8 mouse cellular contexts compared by ENCODE assay signal in genomic region chr19:28963113-28963512, GRCm38 (mm10). TPM values are rescaled to one million over a fixed set of nuclear protein-coding genes. Genes with fewer than 3 reads are reported as not detected.
DNase-seq lines count a peak whose midpoint lies in the region; ATAC-seq and TF ChIP-seq lines count a peak whose summit lies in the region.

No protein-coding gene starts in this region.

- H3K9ac ChIP-seq in CH12.LX (ENCODE audit: insufficient read depth, low read depth), result no peak overlapping the region
- no peak overlapping the region; the same call in 1 of the 2 replicates for H3K9ac ChIP-seq in forebrain, embryonic 16.5 days (replicated peaks; ENCODE audit: low read depth, low read length)
- no peak overlapping the region for H3K9ac ChIP-seq in liver, embryonic 15.5 days

- peak overlapping the region; percentile 81 for H3K4me2 ChIP-seq in CH12.LX (ENCODE audit: insufficient read depth, low read depth, poor library complexity, severe bottlenecking)
- peak overlapping the region; percentile 88 for H3K4me2 ChIP-seq in forebrain, embryonic 16.5 days (ENCODE audit: low read length)
- H3K4me2 ChIP-seq in liver, embryonic 15.5 days, result peak overlapping the region; percentile 91

- H3K27ac ChIP-seq in gastrocnemius, adult 2 months, result peak overlapping the region; percentile 85
- H3K27ac ChIP-seq in CH12.LX (ENCODE audit: insufficient read depth, low read depth), result no peak overlapping the region
- peak overlapping the region; percentile 89 for H3K27ac ChIP-seq in forebrain, embryonic 16.5 days (ENCODE audit: low read length)
- no peak overlapping the region for H3K27ac ChIP-seq in liver, embryonic 15.5 days (replicated peaks)

- in situ Hi-C loops in CH12.LX (cut with MboI; ENCODE audit: low pct_ligation_motif_present, low pct_unique_long_range_greater_than_20kb, low sequenced_read_pairs), result no loop called here

- no peak for TF ChIP-seq CTCF in gastrocnemius, adult 2 months (IDR thresholded peaks at IDR 0.05)
- no peak for TF ChIP-seq CTCF in CH12.LX (conservative IDR thresholded peaks at IDR 0.05 in 1 of 2, IDR thresholded peaks at IDR 0.05 in 1 of 2; ENCODE audit: low read depth in 2 of 2, low read length in 2 of 2)

- no peaks in the 10 kb centered on the region for H3K9me3 ChIP-seq in CH12.LX (replicated peaks; ENCODE audit: low read length)
- H3K9me3 ChIP-seq in forebrain, embryonic 16.5 days (ENCODE audit: control insufficient read depth, low read length), result no peaks in the 10 kb centered on the region
- no peaks in the 10 kb centered on the region for H3K9me3 ChIP-seq in liver, embryonic 15.5 days (replicated peaks)

- H3K79me2 ChIP-seq in CH12.LX (replicated peaks; ENCODE audit: control insufficient read depth, extremely low read depth, insufficient read depth, poor library complexity, severe bottlenecking), result no peaks in the 10 kb centered on the region

- no peak for DNase-seq in gastrocnemius, adult 2 months
- DNase-seq in gastrocnemius, adult 18-20 months (ENCODE audit: low spot score), result no peak
- no peak for DNase-seq in CH12.LX (ENCODE audit: extremely low read depth)
- no peak for DNase-seq in Muller cell, postnatal 12 days (ENCODE audit: inconsistent ontology term)
- no peak for DNase-seq in urinary bladder, postnatal 25 days (ENCODE audit: low spot score)
- no peak for DNase-seq in spleen, postnatal 14 days (ENCODE audit: low spot score in 2 of 2)

- peaks cover 0 to 9% of the 10 kb centered on the region in 2 experiments for H3K36me3 ChIP-seq in CH12.LX (replicated peaks in 1 of 2; ENCODE audit: control insufficient read depth in 1 of 2, insufficient read depth in 1 of 2, low read length in 1 of 2)
- no peaks in the 10 kb centered on the region for H3K36me3 ChIP-seq in forebrain, embryonic 16.5 days (ENCODE audit: control insufficient read depth, insufficient read depth)
- H3K36me3 ChIP-seq in liver, embryonic 15.5 days (replicated peaks), result no peaks in the 10 kb centered on the region

- intact Hi-C loops in gastrocnemius, adult 2 months (cut with DNase I), result loop anchor here (1.0 kb wide), 1 partner anchor 392 kb away; no protein-coding TSS in a partner anchor

- no peak for TF ChIP-seq EP300 in CH12.LX (IDR thresholded peaks at IDR 0.05; ENCODE audit: low read length)

- TF ChIP-seq RAD21 in CH12.LX (IDR thresholded peaks at IDR 0.05; ENCODE audit: low read depth, low read length), result no peak

- H3K4me3 ChIP-seq in gastrocnemius, adult 2 months, result peak overlapping the region; percentile 93
- H3K4me3 ChIP-seq in CH12.LX (replicated peaks in 1 of 3; ENCODE audit: low read depth in 2 of 3, low read length in 2 of 3, poor library complexity in 1 of 3), result peak overlapping the region in 1 of 3 experiments; percentile 88
- H3K4me3 ChIP-seq in forebrain, embryonic 16.5 days (replicated peaks; ENCODE audit: low read length), result peak overlapping the region; percentile 94
- H3K4me3 ChIP-seq in liver, embryonic 15.5 days (replicated peaks), result no peak overlapping the region

- no peak for ATAC-seq in forebrain, embryonic 16.5 days
- ATAC-seq in liver, embryonic 15.5 days (ENCODE audit: insufficient read depth), result no peak

- 21% methylated on average over 3 of the region's 3 CpGs for WGBS in forebrain, embryonic 16.5 days
- WGBS in liver, embryonic 15.5 days (ENCODE audit: insufficient replicate concordance), result 50% methylated on average over 3 of the region's 3 CpGs

- no peak for TF ChIP-seq POLR2A in CH12.LX (IDR thresholded peaks at IDR 0.05; ENCODE audit: low read depth, low read length)

- peaks cover 4 to 17% of the 10 kb centered on the region in 2 experiments; a peak in 3 of 4 replicates for H3K4me1 ChIP-seq in CH12.LX (ENCODE audit: control insufficient read depth in 1 of 2, insufficient read depth in 2 of 2)
- peaks cover 23% of the 10 kb centered on the region for H3K4me1 ChIP-seq in forebrain, embryonic 16.5 days (replicated peaks; ENCODE audit: control insufficient read depth, insufficient read depth, low read length)
- peaks cover 9% of the 10 kb centered on the region for H3K4me1 ChIP-seq in liver, embryonic 15.5 days (replicated peaks)

- dilution Hi-C loops in CH12.LX (cut with MboI; ENCODE audit: extremely low pct_ligation_motif_present, extremely low pct_unique_long_range_greater_than_20kb, low sequenced_read_pairs), result no loop called here

- H3K27me3 ChIP-seq in CH12.LX (replicated peaks), result no peaks in the 10 kb centered on the region
- no peaks in the 10 kb centered on the region for H3K27me3 ChIP-seq in forebrain, embryonic 16.5 days (replicated peaks; ENCODE audit: control insufficient read depth, insufficient read depth, low read length)
- H3K27me3 ChIP-seq in liver, embryonic 15.5 days, result peaks cover 31% of the 10 kb centered on the region

TF ChIP-seq in CH12.LX, 34 proteins besides CTCF, POLR2A, EP300 and RAD21:
- no peak for TF ChIP-seq TBP (conservative IDR thresholded peaks at IDR 0.05; ENCODE audit: low read depth, low read length)
- 0 out of 2 replicates have a peak, but pooled peaks have one; percentile 5 for TF ChIP-seq MAZ (IDR thresholded peaks at IDR 0.05; ENCODE audit: low read depth, low read length)

RNA-seq across cellular contexts. Expression of gene Plpp6, which starts 0.6 kb away (rescaled TPM):
- 1 to 10 TPM; 1.8 to 1.9 TPM for total RNA-seq in gastrocnemius, adult 2 months (2021)
- total RNA-seq in gastrocnemius, adult 18-20 months (2021), result 1 to 10 TPM; 1.5 to 1.8 TPM
- total RNA-seq in CH12.LX (2012; rRNA removed) (4.3 and 5.3 TPM in 2 replicates), CH12.LX (2014; rRNA removed) (4.3 and 6.6 TPM in 2 replicates)
- polyA plus RNA-seq in CH12.LX (2012; ENCODE audit: insufficient read length, low read depth), result 5.2 and 5.6 TPM in 2 replicates
- 8.6 and 8.9 TPM in 2 replicates for polyA plus RNA-seq in forebrain, embryonic 16.5 days (2015; fragmentation: Nextera tagmentation; extraction: Ambion mirVana)
- polyA plus RNA-seq in liver, embryonic 15.5 days (2015; fragmentation: Nextera tagmentation; extraction: Ambion mirVana), result 2.0 and 2.3 TPM in 2 replicates

RNA-seq across cellular contexts. Expression of gene 4430402I18Rik, which starts 4.5 kb away (rescaled TPM):
- total RNA-seq in gastrocnemius, adult 2 months (2021), result 1 to 10 TPM; 2.1 to 2.6 TPM
- total RNA-seq in gastrocnemius, adult 18-20 months (2021), result 1 to 10 TPM; 1.1 to 2.9 TPM
- total RNA-seq in CH12.LX (2012; rRNA removed) (0.04 and 0.51 TPM in 2 replicates), CH12.LX (2014; rRNA removed) (0.15 and 1.2 TPM in 2 replicates)
- polyA plus RNA-seq in CH12.LX (2012; ENCODE audit: insufficient read length, low read depth), result 0.14 and 0.26 TPM in 2 replicates
- polyA plus RNA-seq in forebrain, embryonic 16.5 days (2015; fragmentation: Nextera tagmentation; extraction: Ambion mirVana), result 2.5 and 3.4 TPM in 2 replicates
- polyA plus RNA-seq in liver, embryonic 15.5 days (2015; fragmentation: Nextera tagmentation; extraction: Ambion mirVana), result 2.2 and 2.5 TPM in 2 replicates

RNA-seq across cellular contexts. Expression of gene Cdc37l1, which starts 27.0 kb away (rescaled TPM):
- 10 to 100 TPM; 44.8 to 55.5 TPM for total RNA-seq in gastrocnemius, adult 2 months (2021)
- total RNA-seq in gastrocnemius, adult 18-20 months (2021), result 10 to 100 TPM; 42.2 to 43.5 TPM
- total RNA-seq in CH12.LX (2012; rRNA removed) (14.0 and 15.6 TPM in 2 replicates), CH12.LX (2014; rRNA removed) (22.9 and 28.1 TPM in 2 replicates)
- polyA plus RNA-seq in CH12.LX (2012; ENCODE audit: insufficient read length, low read depth), result 26.5 and 26.8 TPM in 2 replicates
- polyA plus RNA-seq in forebrain, embryonic 16.5 days (2015; fragmentation: Nextera tagmentation; extraction: Ambion mirVana), result 56.6 and 57.6 TPM in 2 replicates
- polyA plus RNA-seq in liver, embryonic 15.5 days (2015; fragmentation: Nextera tagmentation; extraction: Ambion mirVana), result 9.3 TPM in 2 replicates

Comparison
In these comparisons a context has a peak if more than half of its experiments do, and no peak if none do; other contexts are left out.
1. H3K27ac ChIP-seq: peak in gastrocnemius, adult 2 months (single experiment) and forebrain, embryonic 16.5 days (single experiment); none in CH12.LX (single experiment) and liver, embryonic 15.5 days (single experiment).
2. Peak in every context shown above with its lines, with median percentiles within 50 percentile points of each other: H3K4me2 ChIP-seq.